Mouse (Mus musculus) ES-E14 (cell line): Measurements from ENCODE around the gene Tnrc18. TPM values are rescaled to one million over a fixed set of nuclear protein-coding genes. Genes with fewer than 3 reads are reported as not detected.
A peak's percentile ranks its signal among the peaks of the same experiment; 100 is the strongest.

Source experiments
- DNase-seq: peaks from one replicate; pipeline ENCODE4 v3.0.0-alpha.2; 2013; ENCODE audit warnings: low read depth, low spot score
- H3K27ac ChIP-seq: 2 replicates; pipeline ENCODE4 v1.5.1; 2012; ENCODE audit warnings: low read depth, mild to moderate bottlenecking, low read length, moderate library complexity, mixed read lengths; ENCODE audit not compliant: poor library complexity, insufficient read depth, severe bottlenecking
- H3K36me3 ChIP-seq: 2 replicates; pipeline ENCODE4 v1.6.1; 2012; ENCODE audit warnings: mild to moderate bottlenecking, low read length, moderate library complexity, mixed read lengths; ENCODE audit not compliant: control insufficient read depth, poor library complexity, insufficient read depth, severe bottlenecking
- H3K4me1 ChIP-seq, 2 experiments: fragments of 150-350 bp in 1 of 2; sonication (generic) in 1 of 2; 2 replicates each; pipeline ENCODE4 v1.6.1; 2012; ENCODE audit warnings: low read length in 2 of 2, mild to moderate bottlenecking in 1 of 2, mixed read lengths in 1 of 2; ENCODE audit not compliant: control insufficient read depth in 2 of 2, insufficient read depth in 2 of 2, poor library complexity in 1 of 2
- H3K4me3 ChIP-seq, 2 experiments: fragments of 150-350 bp in 1 of 2; sonication (generic) in 1 of 2; 2 replicates each; pipeline ENCODE4 v1.5.1; 2012; ENCODE audit warnings: low read length in 2 of 2, low read depth in 1 of 2, mild to moderate bottlenecking in 1 of 2, mixed read lengths in 1 of 2; ENCODE audit not compliant: insufficient read depth in 1 of 2, poor library complexity in 1 of 2, severe bottlenecking in 1 of 2
- H3K9ac ChIP-seq: 2 replicates; pipeline ENCODE4 v1.6.1; 2012; ENCODE audit warnings: low read depth, mild to moderate bottlenecking, low read length, mixed read lengths; ENCODE audit not compliant: poor library complexity, insufficient read depth, severe bottlenecking
- H3K9me3 ChIP-seq: fragments of 150-350 bp; sonication (generic); 2 replicates; pipeline ENCODE4 v1.6.1; 2012; ENCODE audit warnings: low read depth, mild to moderate bottlenecking, low read length; ENCODE audit not compliant: control insufficient read depth, insufficient read depth
- CHD2 ChIP-seq: IDR thresholded peaks from 2 replicates; pipeline ENCODE4 v1.6.1; 2014; ENCODE audit warnings: mild to moderate bottlenecking, low read depth, low read length, inconsistent platforms
- HCFC1 ChIP-seq: IDR thresholded peaks from 2 replicates; pipeline ENCODE4 v1.6.1; 2012; ENCODE audit warnings: low read length, inconsistent platforms, borderline replicate concordance; ENCODE audit not compliant: insufficient read depth
- MAFK ChIP-seq: IDR thresholded peaks from 2 replicates; pipeline ENCODE4 v1.6.1; 2014; ENCODE audit warnings: mild to moderate bottlenecking, low read depth, low read length, inconsistent platforms; ENCODE audit not compliant: insufficient read depth
- ZC3H11A ChIP-seq: IDR thresholded peaks from 2 replicates; pipeline ENCODE4 v1.6.1; 2012; ENCODE audit warnings: low read depth, mild to moderate bottlenecking, inconsistent platforms, low read length, borderline replicate concordance
- ZNF384 ChIP-seq: IDR thresholded peaks from 2 replicates; pipeline ENCODE4 v1.6.1; 2012; ENCODE audit warnings: low read depth, low read length, inconsistent platforms
- in situ Hi-C, 2 experiments: fragments of 600-800 bp; cut with MboI; formaldehyde crosslinking; loops; one replicate each; pipeline ENCODE4 v1.15.1; 2025; ENCODE audit warnings: low sequenced_read_pairs in 2 of 2, inconsistent platforms in 1 of 2; ENCODE audit not compliant: unreplicated experiment in 2 of 2
- total RNA-seq: library from RNA; depleted of rRNA; stranded (reverse); fragments of 300-350 nt; gene quantifications from 2 replicates; pipeline ENCODE4 v1.2.3, GENCODE M21; 2012

Tnrc18 gene
- total RNA-seq, 1 experiment, result 20.7 TPM

- H3K36me3 ChIP-seq, result peaks cover 7% of the 10 kb centered on the region; the same call in 1 of the 2 replicates
- in situ Hi-C loops, result no loop called here
- H3K9ac ChIP-seq, result no peak overlapping the region
These were observed 93.2 kb downstream of the Tnrc18 start for GRCm38 (mm10) chr5:142724265-142724664.

DNA sequence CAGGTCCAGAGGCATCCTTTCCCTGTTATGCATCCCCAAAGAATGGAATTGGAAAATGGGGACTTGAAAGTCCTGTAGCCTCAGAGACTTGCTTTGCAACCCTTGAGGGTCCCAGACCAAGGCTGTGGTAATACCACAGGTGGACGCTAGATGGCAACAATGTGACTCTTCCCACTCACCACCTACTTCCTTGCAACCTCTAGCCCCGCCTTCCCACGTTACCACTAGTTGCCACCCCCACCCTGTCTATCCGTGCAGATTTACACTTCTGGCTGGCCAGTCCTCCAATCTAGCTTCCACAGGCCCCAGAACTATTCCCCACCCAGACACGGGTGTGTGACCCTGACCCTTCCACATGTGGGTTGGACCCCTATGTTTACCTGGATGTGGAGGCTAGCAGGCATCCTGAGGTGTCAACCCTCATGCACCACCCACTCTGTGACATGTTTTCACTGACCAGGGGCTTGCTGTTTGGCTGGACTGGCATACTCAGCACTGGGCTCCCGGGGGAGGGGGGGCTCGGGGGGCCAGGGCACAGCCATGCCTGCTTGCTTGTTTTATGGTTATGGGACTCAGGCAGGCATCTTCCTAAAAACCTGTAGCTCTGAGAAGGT lies 93.8 kb downstream of the Tnrc18 start:
- no peak overlapping the region for H3K9ac ChIP-seq
- TF ChIP-seq ZC3H11A (peak; percentile 78), HCFC1 (no peak), ZNF384 (no peak)
- H3K9me3 ChIP-seq, result no peaks in the 10 kb centered on the region
- no peak overlapping the region for H3K4me3 ChIP-seq
- peaks cover 3 to 23% of the 10 kb centered on the region in 2 experiments; a peak in 3 of 4 replicates for H3K4me1 ChIP-seq
- DNase-seq, result peak; percentile 83
- in situ Hi-C loops, result no loop called here
- no peak overlapping the region for H3K27ac ChIP-seq
- peaks cover 9% of the 10 kb centered on the region; the same call in 1 of the 2 replicates for H3K36me3 ChIP-seq

More at GRCm38 (mm10) chr5:142724265-142724664, 93.2 kb downstream of the Tnrc18 start:
- no peaks in the 10 kb centered on the region for H3K9me3 ChIP-seq
- peaks cover 3 to 18% of the 10 kb centered on the region in 2 experiments; a peak in 2 of 4 replicates for H3K4me1 ChIP-seq
- H3K27ac ChIP-seq, result no peak overlapping the region
- TF ChIP-seq HCFC1, result no peak
- no peak for TF ChIP-seq CHD2
- TF ChIP-seq ZC3H11A, result no peak
- no peak for TF ChIP-seq ZNF384
- no peak for TF ChIP-seq MAFK
- no peak overlapping the region for H3K4me3 ChIP-seq
- no peak for DNase-seq

DNA sequence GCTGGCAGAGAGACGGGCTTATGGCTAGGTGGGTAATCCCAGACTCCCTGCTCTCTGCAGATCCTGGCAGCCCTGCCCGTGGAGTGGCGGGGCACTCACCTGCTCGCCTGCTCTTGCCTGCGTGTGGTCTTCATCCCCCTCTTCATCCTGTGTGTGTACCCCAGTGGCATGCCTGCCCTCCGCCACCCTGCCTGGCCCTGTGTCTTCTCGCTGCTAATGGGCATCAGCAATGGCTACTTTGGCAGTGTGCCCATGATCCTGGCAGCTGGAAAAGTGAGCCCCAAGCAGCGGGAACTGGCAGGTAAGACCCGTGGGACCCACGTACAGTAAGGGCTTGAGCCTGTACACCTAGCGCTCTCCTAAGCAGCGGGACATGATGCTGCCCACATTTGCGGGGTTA lies 97.6 kb downstream of the Tnrc18 start:
- Histone ChIP-seq H3K27ac (no peak overlapping the region; the same call in 1 of the 2 replicates), H3K4me1 (peaks cover 3 to 27% of the 10 kb centered on the region in 2 experiments; a peak in 3 of 4 replicates), H3K9me3 (no peaks in the 10 kb centered on the region), H3K4me3 (no peak overlapping the region), H3K9ac (no peak overlapping the region), H3K36me3 (peaks cover 4% of the 10 kb centered on the region; the same call in 1 of the 2 replicates)
- in situ Hi-C loops, result no loop called here
- no peak for DNase-seq
- TF ChIP-seq ZC3H11A (no peak), ZNF384 (no peak), MAFK (no peak), HCFC1 (no peak), CHD2 (no peak)

- Histone ChIP-seq H3K9ac (no peak overlapping the region), H3K4me3 (peak overlapping the region in 1 of 2 experiments; percentile 12; a peak in 1 of 4 replicates), H3K36me3 (peaks cover 4% of the 10 kb centered on the region; the same call in 1 of the 2 replicates), H3K9me3 (no peaks in the 10 kb centered on the region), H3K27ac (no peak overlapping the region), H3K4me1 (peaks cover 3 to 25% of the 10 kb centered on the region in 2 experiments; a peak in 3 of 4 replicates)
- DNase-seq, result no peak
- in situ Hi-C loops, result no loop called here
- TF ChIP-seq ZC3H11A (no peak), HCFC1 (no peak), CHD2 (no peak), ZNF384 (no peak), MAFK (no peak)
These were observed 99.0 kb downstream of the Tnrc18 start for GRCm38 (mm10) chr5:142718486-142718885.
